Comparison of ENCODE assay signal across 34 mouse cellular contexts in the genomic region with DNA sequence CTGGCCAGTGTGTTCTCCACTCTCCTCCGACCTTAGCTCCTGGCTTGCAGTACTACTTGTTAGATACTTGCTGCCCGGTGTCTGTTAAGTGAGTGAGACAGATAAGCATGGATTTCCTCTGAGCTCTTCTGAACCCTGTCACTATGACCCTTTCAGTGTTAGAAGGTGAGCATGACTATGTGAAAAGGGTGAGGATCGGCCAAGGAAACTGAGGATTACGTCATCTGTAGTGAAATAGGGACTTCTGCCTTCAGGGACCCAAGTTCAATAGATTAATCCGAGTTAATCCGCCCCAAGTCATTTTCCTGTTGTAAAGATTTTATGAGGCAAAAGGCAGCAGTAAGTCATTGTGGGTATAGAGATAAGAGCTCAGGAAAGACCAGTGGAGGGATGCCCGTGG. TPM values are rescaled to one million over a fixed set of nuclear protein-coding genes. Genes with fewer than 3 reads are reported as not detected.
DNase-seq lines count a peak whose midpoint lies in the region; ATAC-seq and TF ChIP-seq lines count a peak whose summit lies in the region.
"Had no signal": no experiment of that assay in that cellular context is flagged by ENCODE, and none has a peak within 500 bp of the region (broad histone marks: within the 10 kb centered on the region; RNA-seq: fewer than 3 reads in every experiment).

No protein-coding gene starts in this region.

- H3K4me2 ChIP-seq in heart, postnatal 0 days (ENCODE audit: low read depth, low read length): no peak overlapping the region
- H3K4me2 ChIP-seq: embryonic facial prominence, embryonic 12.5 days; forebrain, embryonic 15.5 days; heart, embryonic 11.5 days; hindbrain, embryonic 13.5 days; limb, embryonic 12.5 days; liver, embryonic 12.5 days; midbrain, embryonic 12.5 days; neural tube, embryonic 15.5 days; stomach, embryonic 15.5 days had no signal

- H3K27me3 ChIP-seq in heart, adult 2 months (ENCODE audit: control insufficient read depth, insufficient read depth, low read length): peaks cover 2% of the 10 kb centered on the region; the same call in 1 of the 2 replicates
- H3K27me3 ChIP-seq in heart, postnatal 0 days (ENCODE audit: control insufficient read depth, insufficient read depth, low read length): peaks cover 13% of the 10 kb centered on the region
- H3K27me3 ChIP-seq: embryonic facial prominence, embryonic 12.5 days; forebrain, embryonic 15.5 days; limb, embryonic 12.5 days; midbrain, embryonic 12.5 days; neural tube, embryonic 15.5 days; stomach, embryonic 15.5 days had no signal

- no peak for TF ChIP-seq CTCF in heart, adult 2 months (IDR thresholded peaks at IDR 0.05)
- no peak for TF ChIP-seq CTCF in heart, postnatal 0 days (IDR thresholded peaks at IDR 0.05; ENCODE audit: low read depth)

- no peaks in the 10 kb centered on the region for H3K79me2 ChIP-seq in heart, adult 2 months (replicated peaks; ENCODE audit: control insufficient read depth, insufficient read depth, low read length)

- peaks cover 10% of the 10 kb centered on the region for H3K36me3 ChIP-seq in heart, adult 2 months (ENCODE audit: control insufficient read depth, insufficient read depth, low read length)
- no peaks in the 10 kb centered on the region for H3K36me3 ChIP-seq in heart, postnatal 0 days (replicated peaks; ENCODE audit: control insufficient read depth, insufficient read depth, low read length)
- H3K36me3 ChIP-seq: embryonic facial prominence, embryonic 12.5 days; forebrain, embryonic 15.5 days; hindbrain, embryonic 13.5 days; limb, embryonic 12.5 days; liver, embryonic 12.5 days; midbrain, embryonic 12.5 days; neural tube, embryonic 15.5 days; stomach, embryonic 15.5 days had no signal

- H3K4me1 ChIP-seq in heart, adult 2 months (ENCODE audit: control insufficient read depth, insufficient read depth, low read length): peaks cover 5% of the 10 kb centered on the region
- H3K4me1 ChIP-seq in heart, postnatal 0 days (ENCODE audit: control insufficient read depth, insufficient read depth): peaks cover 27% of the 10 kb centered on the region

- intact Hi-C loops in heart, adult 2 months (cut with DNase I): loop anchor here (2.0 kb wide), 1 partner anchor 43 kb away; no protein-coding TSS in a partner anchor
- intact Hi-C loops in heart, postnatal 36 days (cut with DNase I): no loop called here
- intact Hi-C loops in heart, postnatal 14 days (cut with DNase I): no loop called here
- intact Hi-C loops in left cerebral cortex, postnatal 36 days (cut with DNase I): no loop called here

- no peak for TF ChIP-seq POLR2A in heart, adult 2 months (IDR thresholded peaks at IDR 0.05; ENCODE audit: insufficient read depth, low read depth, low read length)

- DNase-seq in heart, adult 2 months: no peak
- no peak for DNase-seq in heart, postnatal 36 days
- no peak for DNase-seq in heart, postnatal 0 days (ENCODE audit: low spot score)
- no peak for DNase-seq in heart, postnatal 14 days
- peak; percentile 66 for DNase-seq in fat pad, adult 2 months (ENCODE audit: extremely low read depth, low read depth, low spot score)
- no peak for DNase-seq in lung, postnatal 25 days (ENCODE audit: low spot score)
- no peak for DNase-seq in left cerebral cortex, postnatal 36 days (ENCODE audit: low spot score in 2 of 2)
- DNase-seq: adrenal gland, adult 8-10 months; cerebellum, adult 18-20 months; cerebellum, postnatal 14 days; gastrocnemius, postnatal 14 days; kidney, adult 8-10 months; kidney, postnatal 14 days; lung, adult 2 months; lung, postnatal 14 days; right cerebral cortex, adult 18-20 months; right cerebral cortex, postnatal 4 days; thymus, adult 2 months; thymus, postnatal 4 days had no signal

- 41% methylated on average over 7 of the region's 7 CpGs for WGBS in heart, adult 2 months
- 32% methylated on average over 7 of the region's 7 CpGs for WGBS in heart, postnatal 0 days

- H3K4me3 ChIP-seq in heart, adult 2 months: no peak overlapping the region
- H3K4me3 ChIP-seq in heart, postnatal 0 days (ENCODE audit: low read depth, low read length): no peak overlapping the region
- H3K4me3 ChIP-seq: embryonic facial prominence, embryonic 12.5 days; forebrain, embryonic 15.5 days; hindbrain, embryonic 13.5 days; limb, embryonic 12.5 days; liver, embryonic 12.5 days; midbrain, embryonic 12.5 days; neural tube, embryonic 15.5 days; stomach, embryonic 15.5 days had no signal

- no peak for ATAC-seq in heart, postnatal 0 days (ENCODE audit: insufficient read depth, low read depth)
- ATAC-seq: activated CD4-positive, CD25-positive, alpha-beta regulatory T cell, adult 4 months; forebrain, embryonic 15.5 days; liver, embryonic 12.5 days had no signal

- H3K9ac ChIP-seq in heart, adult 2 months (ENCODE audit: low read depth, low read length): no peak overlapping the region
- no peak overlapping the region for H3K9ac ChIP-seq in heart, postnatal 0 days (replicated peaks; ENCODE audit: low read depth, low read length)
- H3K9ac ChIP-seq: embryonic facial prominence, embryonic 12.5 days; forebrain, embryonic 15.5 days; hindbrain, embryonic 13.5 days; limb, embryonic 12.5 days; liver, embryonic 12.5 days; midbrain, embryonic 12.5 days; neural tube, embryonic 15.5 days; stomach, embryonic 15.5 days had no signal

- H3K27ac ChIP-seq in heart, adult 2 months: peak overlapping the region; percentile 36; the same call in 1 of the 2 replicates
- peak overlapping the region; percentile 65 for H3K27ac ChIP-seq in heart, postnatal 0 days (ENCODE audit: low read depth)
- H3K27ac ChIP-seq: embryonic facial prominence, embryonic 12.5 days; forebrain, embryonic 15.5 days; hindbrain, embryonic 13.5 days; limb, embryonic 12.5 days; liver, embryonic 12.5 days; midbrain, embryonic 12.5 days; neural tube, embryonic 15.5 days; stomach, embryonic 15.5 days had no signal

- TF ChIP-seq EP300 in heart, adult 2 months (IDR thresholded peaks at IDR 0.05; ENCODE audit: insufficient read depth, low read depth, low read length): no peak
- TF ChIP-seq EP300 in heart, postnatal 0 days (IDR thresholded peaks at IDR 0.05; ENCODE audit: low read depth): no peak

- H3K9me3 ChIP-seq in heart, postnatal 0 days (replicated peaks; ENCODE audit: control insufficient read depth, low read length): no peaks in the 10 kb centered on the region
- H3K9me3 ChIP-seq: embryonic facial prominence, embryonic 12.5 days; forebrain, embryonic 15.5 days; hindbrain, embryonic 13.5 days; limb, embryonic 12.5 days; liver, embryonic 12.5 days; midbrain, embryonic 12.5 days; neural tube, embryonic 15.5 days; stomach, embryonic 15.5 days had no signal

RNA-seq across cellular contexts. Expression of a gene that starts 2.2 kb away (rescaled TPM):
- 10 to 100 TPM; 58.4 to 62.5 TPM for total RNA-seq in heart, adult 2 months (2021)
- polyA plus RNA-seq in heart, adult 2 months (2012; rRNA removed): 13.8 and 38.2 TPM in 2 replicates
- 10 to 100 TPM; 60.5 to 71.4 TPM for total RNA-seq in heart, postnatal 36 days (2021)
- total RNA-seq in heart, postnatal 0 days (2014; rRNA removed; ENCODE audit: low replicate concordance): 99.5 and 130 TPM in 2 replicates
- 37.2 and 38.6 TPM in 2 replicates for polyA plus RNA-seq in heart, postnatal 0 days (2015; fragmentation: Nextera tagmentation; extraction: Ambion mirVana)
- total RNA-seq in heart, postnatal 14 days (2021): 10 to 100 TPM; 73.6 to 77.2 TPM
- 10 to 100 TPM; 34.3 to 38.3 TPM for total RNA-seq in left cerebral cortex, postnatal 36 days (2021)

RNA-seq across cellular contexts. Expression of a gene that starts 17.3 kb away (rescaled TPM):
- not detected for total RNA-seq in heart, adult 2 months (2021)
- not detected in 2 replicates for polyA plus RNA-seq in heart, adult 2 months (2012; rRNA removed)
- not detected for total RNA-seq in heart, postnatal 36 days (2021)
- total RNA-seq in heart, postnatal 0 days (2014; rRNA removed; ENCODE audit: low replicate concordance): not detected in 2 replicates
- polyA plus RNA-seq in heart, postnatal 0 days (2015; fragmentation: Nextera tagmentation; extraction: Ambion mirVana): not detected in 2 replicates
- total RNA-seq in heart, postnatal 14 days (2021): not detected
- total RNA-seq in left cerebral cortex, postnatal 36 days (2021): not detected
- total RNA-seq: adrenal gland, adult 8-10 months; gastrocnemius, postnatal 14 days; layer of hippocampus, adult 18-20 months; layer of hippocampus, postnatal 25 days; left cerebral cortex, postnatal 10 days; megakaryocyte, adult 5-6 weeks had no signal
- polyA plus RNA-seq: activated CD4-positive, CD25-positive, alpha-beta regulatory T cell, adult 4 months; C2C12; embryonic facial prominence, embryonic 12.5 days; forebrain, embryonic 15.5 days; heart, embryonic 11.5 days; hindbrain, embryonic 13.5 days; limb, embryonic 12.5 days; liver, embryonic 12.5 days; lung, adult 2 months; midbrain, embryonic 12.5 days; neural tube, embryonic 15.5 days; stomach, embryonic 15.5 days; thymus, adult 2 months had no signal
